Mouse (Mus musculus): Measurements from ENCODE around the gene 1810010D01Rik.

Gene 1810010D01Rik

DNA sequence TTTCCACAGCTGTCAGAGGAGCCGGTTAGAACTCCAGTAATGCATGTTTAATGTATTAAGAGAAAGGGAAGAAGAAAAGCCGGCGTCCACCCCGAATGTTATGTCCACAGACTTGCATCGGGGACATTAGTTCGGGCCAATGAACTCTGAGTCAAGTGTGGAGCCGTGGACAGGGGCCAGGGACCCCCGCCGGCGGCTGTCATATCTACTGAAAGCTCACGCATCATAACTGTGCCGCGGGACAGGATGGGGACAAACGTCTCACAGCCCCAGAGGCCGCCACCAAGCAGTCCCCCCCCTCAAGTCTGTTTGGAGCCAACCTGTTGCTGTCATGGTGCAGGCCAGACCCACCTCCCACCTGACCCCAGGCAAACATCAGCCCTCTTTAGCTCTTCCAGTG lies 34.4 kb downstream of the 1810010D01Rik start:
- no peak for DNase-seq

DNA sequence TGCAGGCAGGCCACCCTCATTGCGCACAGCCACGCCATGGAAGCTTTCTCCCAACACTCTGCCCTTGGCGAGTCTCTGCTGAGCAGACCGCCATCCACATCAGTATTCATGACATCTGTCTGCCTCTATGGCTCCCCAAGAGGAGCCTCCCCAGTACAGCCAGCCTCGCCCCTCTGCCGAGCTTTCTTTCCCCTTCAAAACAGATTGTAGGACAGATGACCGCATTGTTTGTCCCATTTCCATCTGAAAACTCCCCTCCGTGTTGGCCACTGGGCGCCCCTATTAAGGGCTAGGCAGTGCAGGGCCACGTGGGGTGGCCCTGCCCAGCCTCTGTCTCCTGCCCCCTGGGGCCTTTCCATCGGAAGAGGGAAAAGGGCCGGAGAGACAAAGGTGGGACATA lies 34.8 kb downstream of the 1810010D01Rik start:
- no peak for DNase-seq

DNA sequence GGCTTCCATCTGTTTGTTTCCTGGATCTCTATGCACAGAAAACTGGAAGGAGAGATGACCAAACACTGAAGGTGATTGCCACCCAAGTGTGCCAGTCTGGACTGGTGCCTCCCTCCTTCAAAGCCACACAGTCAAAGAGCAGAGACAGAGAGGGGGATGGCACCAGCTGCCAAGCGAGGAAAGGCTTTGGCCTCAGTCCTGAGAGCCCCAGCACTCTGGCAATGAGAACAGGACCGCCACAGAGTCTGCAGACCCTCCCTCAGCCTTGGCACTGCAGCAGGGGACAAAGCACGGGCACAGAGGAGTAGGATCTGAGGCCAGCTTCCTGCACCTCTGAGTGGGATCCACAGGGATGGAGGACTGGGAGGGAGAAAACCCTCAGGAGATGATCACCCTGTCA lies 38.2 kb downstream of the 1810010D01Rik start:
- no peak for DNase-seq

DNA sequence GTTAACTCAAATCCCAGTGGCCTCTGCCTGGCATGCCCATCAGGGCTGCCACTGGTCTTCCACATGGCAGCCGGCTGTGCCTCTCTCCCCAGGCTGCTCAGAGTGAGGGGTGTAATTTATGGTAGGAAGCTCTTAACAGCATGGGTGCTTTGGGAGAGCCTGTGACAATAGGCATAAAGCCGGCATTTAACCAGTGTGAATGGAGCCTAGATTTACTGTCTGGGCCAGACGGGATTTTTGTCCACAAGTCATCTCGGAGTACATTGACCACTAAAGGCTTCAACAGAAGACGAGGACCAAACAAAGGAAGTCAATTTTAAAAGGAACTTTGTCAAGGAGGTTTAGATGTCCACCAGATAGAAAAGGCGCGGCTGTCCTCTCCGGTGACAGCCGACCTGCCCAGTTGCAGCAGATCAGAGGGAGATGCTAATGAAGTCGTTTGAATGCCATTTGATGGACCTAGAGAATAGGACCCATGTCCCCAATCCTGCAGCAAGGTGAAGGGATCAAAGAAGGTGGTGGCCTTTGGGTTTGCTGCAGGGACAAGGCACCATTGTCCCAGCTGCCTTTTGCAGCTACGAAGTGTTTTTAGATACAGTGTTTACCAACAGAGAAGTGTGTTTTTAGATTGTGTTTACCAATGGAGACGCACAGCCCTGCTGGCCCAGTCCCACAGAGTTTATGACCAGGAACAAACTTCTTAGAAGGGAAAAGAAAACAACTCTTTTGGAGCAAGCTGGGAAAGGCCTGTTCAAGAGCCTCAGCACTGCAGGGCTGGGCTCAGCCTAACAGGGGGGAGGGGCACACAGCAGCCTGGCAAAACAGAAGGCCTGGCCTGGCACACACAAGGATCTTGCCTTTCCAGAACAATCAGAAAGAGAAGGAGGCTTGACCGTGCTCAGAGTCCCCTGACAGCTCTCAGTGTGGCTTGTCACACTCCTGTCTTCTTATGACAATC lies 48.4 kb downstream of the 1810010D01Rik start:
- DNase-seq = peak; percentile 47
